Mouse (Mus musculus): Measurements from ENCODE around the gene Zfp148. TPM values are rescaled to one million over a fixed set of nuclear protein-coding genes. Genes with fewer than 3 reads are reported as not detected.

Zfp148 gene
- 10 to 100 TPM; 80.2 to 87.8 TPM for total RNA-seq (2023)

GRCm38 (mm10) chr16:33379944-33380881 is at the start of gene Zfp148:
Gene Zfp148 (plus strand): TSS chr16:33380836.

GRCm38 (mm10) chr16:33516807-33517565 is 136.3 kb downstream of the Zfp148 start, which contains the start of gene Slc12a8:
Gene Slc12a8 (plus strand): TSS chr16:33517328.

Other genes starting within 250 kb of the Zfp148 start
- 10 to 100 TPM; 27.5 to 28.8 TPM for gene Osbpl11, start 195.8 kb upstream of the Zfp148 start, total RNA-seq (2023)
- 10 to 100 TPM; 56.7 to 59.2 TPM for gene Snx4, start 129.4 kb upstream of the Zfp148 start, total RNA-seq (2023)
- gene Slc12a8, start 136.5 kb downstream of the Zfp148 start, total RNA-seq (2023) = under 1 TPM; 0.21 to 0.61 TPM